Mouse (Mus musculus): ENCODE measurements around the gene Dicer1. TPM values are rescaled to one million over a fixed set of nuclear protein-coding genes. Genes with fewer than 3 reads are reported as not detected.

The Dicer1 gene
- polyA plus RNA-seq, 1 experiment from 2014 or later = 58.5 TPM

GRCm38 (mm10) chr12:104690412-104690811 is 61.3 kb downstream of the Dicer1 start:
- Histone ChIP-seq H3K9me3 (replicated peaks) (no peaks in the 10 kb centered on the region), H3K27me3 (ENCODE audit: low read depth, poor library complexity, severe bottlenecking) (no peaks in the 10 kb centered on the region), H3K4me3 (no peak overlapping the region), H3K27ac (no peak overlapping the region), H3K36me3 (peaks cover 87% of the 10 kb centered on the region), H3K4me1 (peaks cover 23% of the 10 kb centered on the region)
- no peak for DNase-seq (ENCODE audit: low spot score)
- 92% methylated on average over 7 of the region's 7 CpGs for WGBS

- no peaks in the 10 kb centered on the region for H3K9me3 ChIP-seq (replicated peaks)
- H3K36me3 ChIP-seq = peaks cover 71% of the 10 kb centered on the region
- no peaks in the 10 kb centered on the region for H3K27me3 ChIP-seq (ENCODE audit: low read depth, poor library complexity, severe bottlenecking)
- no peak for DNase-seq (ENCODE audit: low spot score)
- 93% methylated on average over 11 of the region's 11 CpGs for WGBS
- H3K4me3 ChIP-seq = no peak overlapping the region
- 0 out of 2 replicates have a peak overlapping the region, but pooled peaks have one; percentile 6 for H3K27ac ChIP-seq
- peaks cover 35% of the 10 kb centered on the region for H3K4me1 ChIP-seq
Observed at GRCm38 (mm10) chr12:104688870-104689269, 62.9 kb downstream of the Dicer1 start.

- no peak for DNase-seq (ENCODE audit: low spot score)
- peaks cover 43% of the 10 kb centered on the region for H3K4me1 ChIP-seq
- H3K9me3 ChIP-seq (replicated peaks) = peaks cover 4% of the 10 kb centered on the region; the same call in 1 of the 2 replicates
- no peaks in the 10 kb centered on the region for H3K27me3 ChIP-seq (ENCODE audit: low read depth, poor library complexity, severe bottlenecking)
- H3K4me3 ChIP-seq = no peak overlapping the region
- H3K27ac ChIP-seq = peak overlapping the region; percentile 2; the same call in 1 of the 2 replicates
- H3K36me3 ChIP-seq = peaks cover 27% of the 10 kb centered on the region
- 70% methylated on average over 8 of the region's 8 CpGs for WGBS
Observed at GRCm38 (mm10) chr12:104684411-104684931, 67.3 kb downstream of the Dicer1 start.

- Histone ChIP-seq H3K4me3 (no peak overlapping the region), H3K27ac (peak overlapping the region; percentile 68; the same call in 1 of the 2 replicates), H3K36me3 (no peaks in the 10 kb centered on the region; the same call in 1 of the 2 replicates), H3K4me1 (peaks cover 70% of the 10 kb centered on the region), H3K27me3 (ENCODE audit: low read depth, poor library complexity, severe bottlenecking) (peaks cover 5% of the 10 kb centered on the region; the same call in 1 of the 2 replicates), H3K9me3 (replicated peaks) (peaks cover 4% of the 10 kb centered on the region; the same call in 1 of the 2 replicates)
- 71% methylated on average over 8 of the region's 8 CpGs for WGBS
- DNase-seq (ENCODE audit: low spot score) = no peak
Observed at GRCm38 (mm10) chr12:104679819-104680132, 72.0 kb downstream of the Dicer1 start.

GRCm38 (mm10) chr12:104679121-104679818 is 72.5 kb downstream of the Dicer1 start:
- no peaks in the 10 kb centered on the region; the same call in 1 of the 2 replicates for H3K36me3 ChIP-seq
- H3K4me1 ChIP-seq = peaks cover 70% of the 10 kb centered on the region
- 34% methylated on average over 26 of the region's 26 CpGs for WGBS
- peak overlapping the region; percentile 68 for H3K27ac ChIP-seq
- H3K9me3 ChIP-seq (replicated peaks) = peaks cover 4% of the 10 kb centered on the region; the same call in 1 of the 2 replicates
- peak overlapping the region; percentile 26; the same call in 1 of the 2 replicates for H3K4me3 ChIP-seq
- H3K27me3 ChIP-seq (ENCODE audit: low read depth, poor library complexity, severe bottlenecking) = peaks cover 5% of the 10 kb centered on the region; the same call in 1 of the 2 replicates
- peak; percentile 80 for DNase-seq (ENCODE audit: low spot score)

GRCm38 (mm10) chr12:104678462-104678861 is 73.3 kb downstream of the Dicer1 start:
- peaks cover 4% of the 10 kb centered on the region; the same call in 1 of the 2 replicates for H3K9me3 ChIP-seq (replicated peaks)
- no peak for DNase-seq (ENCODE audit: low spot score)
- no peaks in the 10 kb centered on the region; the same call in 1 of the 2 replicates for H3K36me3 ChIP-seq
- 39% methylated on average over 11 of the region's 14 CpGs for WGBS
- peaks cover 77% of the 10 kb centered on the region for H3K4me1 ChIP-seq
- H3K27me3 ChIP-seq (ENCODE audit: low read depth, poor library complexity, severe bottlenecking) = peaks cover 13% of the 10 kb centered on the region; the same call in 1 of the 2 replicates
- peak overlapping the region; percentile 72 for H3K27ac ChIP-seq
- H3K4me3 ChIP-seq = 0 out of 2 replicates have a peak overlapping the region, but pooled peaks have one; percentile 4

- Histone ChIP-seq H3K27me3 (ENCODE audit: low read depth, poor library complexity, severe bottlenecking) (peaks cover 23% of the 10 kb centered on the region; the same call in 1 of the 2 replicates), H3K4me1 (peaks cover 83% of the 10 kb centered on the region), H3K9me3 (replicated peaks) (no peaks in the 10 kb centered on the region), H3K36me3 (no peaks in the 10 kb centered on the region), H3K4me3 (no peak overlapping the region), H3K27ac (peak overlapping the region; percentile 53; the same call in 1 of the 2 replicates)
- WGBS = 89% methylated on average over 9 of the region's 9 CpGs
- DNase-seq (ENCODE audit: low spot score) = no peak
Observed at GRCm38 (mm10) chr12:104677371-104677924, 74.3 kb downstream of the Dicer1 start.

GRCm38 (mm10) chr12:104676535-104677370 is 75.0 kb downstream of the Dicer1 start:
- peaks cover 84% of the 10 kb centered on the region for H3K4me1 ChIP-seq
- H3K27ac ChIP-seq = peak overlapping the region; percentile 53; the same call in 1 of the 2 replicates
- H3K9me3 ChIP-seq (replicated peaks) = no peaks in the 10 kb centered on the region
- H3K4me3 ChIP-seq = no peak overlapping the region
- 74% methylated on average over 13 of the region's 13 CpGs for WGBS
- peaks cover 25% of the 10 kb centered on the region; the same call in 1 of the 2 replicates for H3K27me3 ChIP-seq (ENCODE audit: low read depth, poor library complexity, severe bottlenecking)
- DNase-seq (ENCODE audit: low spot score) = peak; percentile 51
- H3K36me3 ChIP-seq = no peaks in the 10 kb centered on the region

- DNase-seq (ENCODE audit: low spot score) = no peak
- WGBS = 72% methylated on average over 5 of the region's 5 CpGs
Observed at GRCm38 (mm10) chr12:104672976-104673375, 78.8 kb downstream of the Dicer1 start.

GRCm38 (mm10) chr12:104672406-104672805 is 79.3 kb downstream of the Dicer1 start:
- 81% methylated on average over 10 of the region's 10 CpGs for WGBS
- peak overlapping the region; percentile 33; the same call in 1 of the 2 replicates for H3K27ac ChIP-seq

More at GRCm38 (mm10) chr12:104672976-104673375, 78.8 kb downstream of the Dicer1 start:
- no peak overlapping the region for H3K27ac ChIP-seq
- H3K36me3 ChIP-seq = no peaks in the 10 kb centered on the region
- peaks cover 41% of the 10 kb centered on the region; the same call in 1 of the 2 replicates for H3K27me3 ChIP-seq (ENCODE audit: low read depth, poor library complexity, severe bottlenecking)
- H3K4me1 ChIP-seq = peaks cover 59% of the 10 kb centered on the region
- H3K4me3 ChIP-seq = no peak overlapping the region
- H3K9me3 ChIP-seq (replicated peaks) = no peaks in the 10 kb centered on the region

GRCm38 (mm10) chr12:104667846-104668245 is 83.9 kb downstream of the Dicer1 start:
- 77% methylated on average over 7 of the region's 7 CpGs for WGBS
- Histone ChIP-seq H3K4me3 (no peak overlapping the region), H3K4me1 (peaks cover 36% of the 10 kb centered on the region), H3K36me3 (no peaks in the 10 kb centered on the region), H3K9me3 (replicated peaks) (no peaks in the 10 kb centered on the region), H3K27me3 (ENCODE audit: low read depth, poor library complexity, severe bottlenecking) (peaks cover 39% of the 10 kb centered on the region; the same call in 1 of the 2 replicates), H3K27ac (no peak overlapping the region)
- no peak for DNase-seq (ENCODE audit: low spot score)

More at GRCm38 (mm10) chr12:104672406-104672805, 79.3 kb downstream of the Dicer1 start:
- peaks cover 40% of the 10 kb centered on the region; the same call in 1 of the 2 replicates for H3K27me3 ChIP-seq (ENCODE audit: low read depth, poor library complexity, severe bottlenecking)
- H3K4me1 ChIP-seq = peaks cover 53% of the 10 kb centered on the region
- no peak for DNase-seq (ENCODE audit: low spot score)
- no peaks in the 10 kb centered on the region for H3K36me3 ChIP-seq
- H3K9me3 ChIP-seq (replicated peaks) = no peaks in the 10 kb centered on the region
- no peak overlapping the region for H3K4me3 ChIP-seq

GRCm38 (mm10) chr12:104665951-104666350 is 85.8 kb downstream of the Dicer1 start:
- Histone ChIP-seq H3K4me3 (no peak overlapping the region), H3K36me3 (no peaks in the 10 kb centered on the region), H3K9me3 (replicated peaks) (no peaks in the 10 kb centered on the region), H3K27ac (no peak overlapping the region), H3K4me1 (peaks cover 33% of the 10 kb centered on the region), H3K27me3 (ENCODE audit: low read depth, poor library complexity, severe bottlenecking) (peaks cover 41% of the 10 kb centered on the region; the same call in 1 of the 2 replicates)
- WGBS = 58% methylated on average over 6 of the region's 6 CpGs
- DNase-seq (ENCODE audit: low spot score) = no peak
